Mouse (Mus musculus) midbrain, postnatal 0 days (tissue): Measurements from ENCODE around the gene Farp1. TPM values are rescaled to one million over a fixed set of nuclear protein-coding genes. Genes with fewer than 3 reads are reported as not detected.

Experiments used
- ATAC-seq: fragments of 200-750 bp; cut with Nextera tagmentation; 2 replicates; pipeline ENCODE4 v1.8.0; 2017; ENCODE audit warnings: moderate number of reproducible peaks, mild to moderate bottlenecking, moderate TSS enrichment, moderate library complexity; ENCODE audit not compliant: low FRiP score
- DNase-seq: peaks from one replicate; pipeline ENCODE4 v3.0.0-alpha.2; 2015; ENCODE audit warnings: low spot score
- H3K27ac ChIP-seq: fragments of 300-500 bp; sonication (generic); 2 replicates; pipeline ENCODE4 v1.5.1; 2014; ENCODE audit warnings: low read depth, mild to moderate bottlenecking, low read length, mixed read lengths
- H3K27me3 ChIP-seq: fragments of 300-500 bp; sonication (generic); 2 replicates; pipeline ENCODE4 v1.6.1; 2014; ENCODE audit warnings: low read length, control low read depth, mixed read lengths; ENCODE audit not compliant: insufficient read depth
- H3K36me3 ChIP-seq: fragments of 300-500 bp; sonication (generic); 2 replicates; pipeline ENCODE4 v1.6.1; 2014; ENCODE audit warnings: low read length, control low read depth, mixed read lengths; ENCODE audit not compliant: insufficient read depth
- H3K4me1 ChIP-seq: fragments of 300-500 bp; sonication (generic); 2 replicates; pipeline ENCODE4 v1.6.1; 2014; ENCODE audit warnings: mild to moderate bottlenecking, control low read depth, antibody characterized with exemption, low read length, mixed read lengths; ENCODE audit not compliant: insufficient read depth
- H3K4me2 ChIP-seq: fragments of 300-500 bp; sonication (generic); 2 replicates; pipeline ENCODE4 v1.6.1; 2014; ENCODE audit warnings: low read depth, mild to moderate bottlenecking, low read length, mixed read lengths; ENCODE audit not compliant: poor library complexity, severe bottlenecking
- H3K4me3 ChIP-seq: fragments of 300-500 bp; sonication (generic); 2 replicates; pipeline ENCODE4 v1.5.1; 2014; ENCODE audit warnings: low read depth, mild to moderate bottlenecking, low read length, moderate library complexity
- H3K9ac ChIP-seq: fragments of 300-500 bp; sonication (generic); replicated peaks from 2 replicates; pipeline ENCODE4 v1.6.1; 2014; ENCODE audit warnings: mild to moderate bottlenecking, low read length, moderate library complexity, mixed read lengths; ENCODE audit not compliant: poor library complexity, severe bottlenecking
- H3K9me3 ChIP-seq: fragments of 300-500 bp; sonication (generic); 2 replicates; pipeline ENCODE4 v1.6.1; 2016; ENCODE audit warnings: low read length, control low read depth
- CTCF ChIP-seq: IDR thresholded peaks from 2 replicates; pipeline ENCODE4 v1.5.1; 2016; ENCODE audit warnings: antibody characterized with exemption, mild to moderate bottlenecking
- WGBS: fragments of 180-500 bp; shearing (Covaris S2); extraction: QIAGEN DNeasy Blood & Tissue Kit; methylation state at CpG from one replicate; pipeline ENCODE4 v1.1.7; 2014; 5-methylcytosine and 5-hydroxymethylcytosine counted together
- polyA plus RNA-seq: library from polyadenylated mRNA; unstranded; fragments of >200 nt; fragmentation: Nextera tagmentation; extraction: Ambion mirVana; gene quantifications from 2 replicates; pipeline ENCODE4 v1.2.1, GENCODE M21; 2015
- total RNA-seq: library from RNA; depleted of rRNA; stranded (reverse); fragments of >200 nt; gene quantifications from 2 replicates; pipeline ENCODE4 v1.2.3, GENCODE M21; 2014

Gene Farp1
- total and polyA plus RNA-seq, 2 experiments from 2014 or later, result 41.8 to 113 TPM

DNA sequence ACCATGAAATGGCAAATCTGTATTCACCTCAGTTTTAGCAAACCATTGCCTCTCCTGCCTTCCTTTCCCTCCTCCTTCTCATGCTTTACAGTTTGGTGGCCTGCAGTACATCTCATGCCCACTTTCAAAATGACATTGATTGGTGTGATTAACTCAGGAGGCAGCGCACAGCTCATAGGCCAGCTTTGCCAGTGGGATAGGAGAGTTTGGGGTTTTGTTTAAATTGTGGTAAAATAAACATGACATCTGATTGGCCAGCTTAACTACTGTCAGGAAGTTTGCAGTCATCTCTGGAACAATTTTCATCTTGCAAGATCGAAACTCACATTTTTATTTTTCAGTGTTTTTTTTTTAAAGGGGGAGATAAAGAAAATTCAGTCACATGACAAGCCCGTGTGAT is 112.0 kb downstream of the Farp1 start:
- Histone ChIP-seq H3K4me2 (no peak overlapping the region), H3K4me3 (no peak overlapping the region), H3K9me3 (no peaks in the 10 kb centered on the region), H3K27ac (no peak overlapping the region), H3K9ac (no peak overlapping the region), H3K4me1 (peaks cover 9% of the 10 kb centered on the region; the same call in 1 of the 2 replicates), H3K27me3 (no peaks in the 10 kb centered on the region), H3K36me3 (no peaks in the 10 kb centered on the region)
- DNase-seq (no peak), ATAC-seq (no peak)
- WGBS, result 85% methylated on average over 3 of the region's 3 CpGs
- TF ChIP-seq CTCF, result no peak

DNA sequence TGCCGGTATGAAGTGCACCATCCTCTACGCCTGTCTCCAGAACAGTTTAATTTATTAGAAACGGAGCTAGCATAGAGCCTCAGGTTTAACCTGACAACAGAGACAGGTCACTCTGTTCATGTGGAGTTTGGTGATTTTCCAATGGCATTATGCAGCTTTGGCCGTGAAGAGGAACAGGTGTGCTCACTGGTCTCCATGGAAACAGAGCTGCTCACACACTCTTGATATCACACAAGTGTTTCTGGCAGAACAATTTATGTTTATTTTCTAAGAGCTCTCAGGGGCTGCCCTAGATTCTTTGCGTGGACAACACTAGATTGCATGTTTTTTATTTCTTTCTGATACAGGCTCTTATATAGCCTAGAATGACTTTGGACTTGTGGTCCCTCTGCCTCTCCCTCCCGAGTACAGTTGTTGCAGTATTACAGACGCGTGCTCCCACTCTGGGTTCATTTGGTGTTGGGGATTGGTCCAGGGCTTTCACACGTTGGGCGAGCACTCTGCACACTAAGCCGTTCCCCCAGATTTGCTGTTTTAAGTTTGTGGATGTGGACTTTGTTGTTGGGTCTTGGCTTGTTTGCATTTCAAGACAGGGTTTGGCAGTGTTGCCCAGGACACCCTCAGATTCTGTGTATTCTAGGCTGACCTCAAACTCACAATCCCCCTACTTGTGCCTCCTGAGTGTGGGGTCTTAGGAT is 113.2 kb downstream of the Farp1 start:
- no peaks in the 10 kb centered on the region for H3K9me3 ChIP-seq
- H3K4me2 ChIP-seq, result no peak overlapping the region
- 67% methylated on average over 11 of the region's 11 CpGs for WGBS
- H3K4me3 ChIP-seq, result no peak overlapping the region
- peaks cover 11% of the 10 kb centered on the region for H3K4me1 ChIP-seq
- DNase-seq (peak; percentile 69), ATAC-seq (0 out of 2 replicates have a peak, but pooled peaks have one; percentile 49)
- H3K9ac ChIP-seq, result no peak overlapping the region
- no peaks in the 10 kb centered on the region for H3K27me3 ChIP-seq
- H3K36me3 ChIP-seq, result no peaks in the 10 kb centered on the region
- no peak overlapping the region for H3K27ac ChIP-seq
- no peak for TF ChIP-seq CTCF

DNA sequence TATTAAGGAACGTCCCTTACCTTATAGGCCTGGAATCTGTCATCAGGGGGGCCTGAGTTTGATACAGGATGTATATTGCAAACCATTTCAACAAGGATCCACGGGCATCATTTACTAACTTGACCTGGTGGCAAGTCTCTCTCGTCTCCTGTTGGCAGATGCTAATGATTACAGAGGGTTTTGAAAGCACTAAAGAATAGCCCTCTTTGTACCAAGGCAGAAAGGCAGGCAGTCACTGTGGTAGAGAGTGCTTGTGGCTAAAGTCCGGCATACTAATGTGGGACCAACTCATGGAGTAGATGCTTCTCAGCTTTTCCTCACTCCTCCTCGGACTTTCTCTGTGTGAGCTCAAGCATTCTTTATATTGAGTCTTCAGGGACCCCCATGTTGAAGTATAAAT is 115.0 kb downstream of the Farp1 start:
- 59% methylated on average over 5 of the region's 5 CpGs for WGBS
- no peak overlapping the region for H3K4me2 ChIP-seq
- H3K4me1 ChIP-seq, result peaks cover 11% of the 10 kb centered on the region
- H3K36me3 ChIP-seq, result no peaks in the 10 kb centered on the region
- DNase-seq (peak; percentile 51), ATAC-seq (no peak)
- H3K4me3 ChIP-seq, result no peak overlapping the region
- no peaks in the 10 kb centered on the region for H3K27me3 ChIP-seq
- no peak overlapping the region for H3K9ac ChIP-seq
- no peak for TF ChIP-seq CTCF
- no peaks in the 10 kb centered on the region for H3K9me3 ChIP-seq
- no peak overlapping the region for H3K27ac ChIP-seq

DNA sequence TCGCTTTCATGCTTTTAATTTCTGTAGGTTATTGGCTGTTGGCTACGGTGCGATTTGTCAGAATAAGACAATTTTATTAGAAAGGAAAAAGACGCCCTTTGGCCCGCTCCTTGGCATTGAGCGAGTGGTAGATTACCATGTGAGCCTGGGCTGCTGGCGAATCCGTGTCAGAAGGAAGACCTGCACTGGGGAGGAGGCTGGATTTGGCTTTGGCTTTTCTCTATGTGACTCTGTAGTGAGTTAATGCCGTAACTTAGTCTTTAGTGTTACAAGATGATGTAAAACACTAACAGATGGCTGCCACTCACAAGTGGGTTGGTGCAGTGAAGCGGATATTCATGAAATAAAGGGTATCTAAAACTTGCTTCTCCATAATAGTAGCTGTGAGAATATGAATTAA is 116.8 kb downstream of the Farp1 start:
- no peaks in the 10 kb centered on the region for H3K36me3 ChIP-seq
- no peak for ATAC-seq
- no peak overlapping the region for H3K4me3 ChIP-seq
- no peaks in the 10 kb centered on the region for H3K9me3 ChIP-seq
- H3K4me2 ChIP-seq, result no peak overlapping the region
- peaks cover 5% of the 10 kb centered on the region for H3K4me1 ChIP-seq
- 81% methylated on average over 10 of the region's 10 CpGs for WGBS
- no peaks in the 10 kb centered on the region for H3K27me3 ChIP-seq
- no peak for DNase-seq
- H3K9ac ChIP-seq, result no peak overlapping the region
- no peak overlapping the region for H3K27ac ChIP-seq
- no peak for TF ChIP-seq CTCF

DNA sequence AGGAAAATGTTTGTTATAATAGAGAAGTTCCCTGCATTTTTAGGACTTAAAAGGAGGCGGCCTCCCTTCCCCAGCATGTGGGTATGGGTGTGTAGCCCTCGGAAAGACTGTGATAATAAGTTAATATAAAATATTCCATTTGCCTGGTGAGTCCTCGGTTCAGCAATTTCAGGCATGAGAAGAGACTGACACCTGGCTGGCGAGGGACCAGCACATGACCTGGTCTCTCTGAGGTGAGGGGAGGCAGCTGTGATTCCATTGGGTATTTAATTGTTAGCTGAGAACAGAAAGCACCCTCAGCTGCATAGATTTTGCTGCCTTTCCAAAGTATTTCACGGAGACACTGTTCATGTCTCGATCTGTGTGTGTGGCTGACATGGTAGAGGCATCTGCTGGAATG is 117.8 kb downstream of the Farp1 start:
- 0 out of 2 replicates have a peak overlapping the region, but pooled peaks have one; percentile 2 for H3K4me2 ChIP-seq
- peaks cover 4% of the 10 kb centered on the region for H3K4me1 ChIP-seq
- WGBS, result 42% methylated on average over 6 of the region's 6 CpGs
- H3K4me3 ChIP-seq, result no peak overlapping the region
- DNase-seq (no peak), ATAC-seq (no peak)
- no peak for TF ChIP-seq CTCF
- no peaks in the 10 kb centered on the region for H3K27me3 ChIP-seq
- H3K9me3 ChIP-seq, result no peaks in the 10 kb centered on the region
- no peak overlapping the region for H3K9ac ChIP-seq
- no peaks in the 10 kb centered on the region for H3K36me3 ChIP-seq
- peak overlapping the region; percentile 26; the same call in 1 of the 2 replicates for H3K27ac ChIP-seq

DNA sequence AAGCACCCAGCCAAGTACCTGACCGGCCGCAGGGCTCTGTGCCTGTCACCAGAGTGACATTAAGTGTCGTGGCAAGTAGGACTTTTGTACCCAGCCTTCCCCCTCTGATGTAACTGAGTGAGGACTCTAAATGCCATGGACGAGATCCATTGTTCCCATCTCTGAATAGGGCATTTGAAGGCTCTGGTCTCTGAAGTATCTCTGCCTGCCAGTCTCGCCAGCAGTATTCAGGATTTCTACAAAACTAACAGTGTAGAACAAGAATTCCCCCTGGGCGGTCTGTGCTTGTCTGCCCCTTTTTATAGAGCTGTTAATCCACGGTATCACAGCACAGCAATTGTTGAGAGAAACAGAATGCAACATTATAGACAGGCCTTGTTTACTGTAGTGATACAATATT is 118.3 kb downstream of the Farp1 start:
- peak overlapping the region; percentile 26; the same call in 1 of the 2 replicates for H3K27ac ChIP-seq
- no peaks in the 10 kb centered on the region for H3K27me3 ChIP-seq
- peak; percentile 57 for DNase-seq
- 0 out of 2 replicates have a peak, but pooled peaks have one; percentile 44 for ATAC-seq
- H3K9ac ChIP-seq, result no peak overlapping the region
- H3K4me1 ChIP-seq, result peaks cover 2% of the 10 kb centered on the region; the same call in 1 of the 2 replicates
- no peaks in the 10 kb centered on the region for H3K36me3 ChIP-seq
- no peak for TF ChIP-seq CTCF
- 0 out of 2 replicates have a peak overlapping the region, but pooled peaks have one; percentile 2 for H3K4me2 ChIP-seq
- H3K9me3 ChIP-seq, result no peaks in the 10 kb centered on the region
- H3K4me3 ChIP-seq, result no peak overlapping the region
- WGBS, result 16% methylated on average over 7 of the region's 7 CpGs
